Mouse (Mus musculus) T-cell, adult 66 days (primary cell): ENCODE results near the gene Spata32. TPM values are rescaled to one million over a fixed set of nuclear protein-coding genes. Genes with fewer than 3 reads are reported as not detected.

Experiments
- total RNA-seq, 2 experiments: library from RNA; stranded (reverse); gene quantifications; 3 replicates in 1 of 2; 4 replicates in 1 of 2; pipeline ENCODE4 v1.2.4; 2023

Spata32 gene
- not detected for total RNA-seq

GRCm38 (mm10) chr11:103217790-103218516, at the start of gene Spata32:
Gene Spata32 (minus strand): TSS chr11:103218432.

GRCm38 (mm10) chr11:103267346-103268219, 49.4 kb upstream of the Spata32 start, which contains the start of gene Map3k14:
Gene Map3k14 (minus strand): TSS chr11:103267472.

GRCm38 (mm10) chr11:103208458-103208857, 9.8 kb downstream of the Spata32 start, which contains the start of gene 1700023F06Rik:
Gene 1700023F06Rik (minus strand): TSS chr11:103208558.

GRCm38 (mm10) chr11:103170494-103171285, 47.5 kb downstream of the Spata32 start, which contains the start of gene Fmnl1:
Gene Fmnl1 (plus strand): TSS chr11:103171107.

Other genes starting within 250 kb of the Spata32 start
- gene Nmt1, start 190.2 kb downstream of the Spata32 start, total RNA-seq, result 10 to 100 TPM; 60.2 to 68.4 TPM
- gene Dcakd, start 190.1 kb downstream of the Spata32 start, total RNA-seq, result 10 to 100 TPM; 18.5 to 22.4 TPM
- not detected for gene Plcd3, start 116.8 kb downstream of the Spata32 start, total RNA-seq
- gene Acbd4, start 116.8 kb downstream of the Spata32 start, total RNA-seq, result 10 to 100 TPM; 46.3 to 47.1 TPM
- 10 to 100 TPM; 73.5 to 91.3 TPM for gene Hexim1, start 102.2 kb downstream of the Spata32 start, total RNA-seq
- 1 to 10 TPM; 1.6 to 2.8 TPM for gene Hexim2, start 86.0 kb downstream of the Spata32 start, total RNA-seq
- 100 to 1,000 TPM; 420 to 447 TPM for gene Fmnl1, start 47.3 kb downstream of the Spata32 start, total RNA-seq
- not detected for gene 1700023F06Rik, start 9.9 kb downstream of the Spata32 start, total RNA-seq
- 10 to 100 TPM; 66.2 to 71.0 TPM for gene Map3k14, start 49.0 kb upstream of the Spata32 start, total RNA-seq
- 10 to 100 TPM; 73.8 to 86.5 TPM for gene Arhgap27, start 145.3 kb upstream of the Spata32 start, total RNA-seq
- gene Plekhm1, start 194.3 kb upstream of the Spata32 start, total RNA-seq, result 10 to 100 TPM; 36.5 to 36.6 TPM